Mouse (Mus musculus): ENCODE measurements at regions not wholly inside any gene's neighbourhood (a gene's known extent, or its start where the extent isn't known, plus 50 kb on each side); places are given as distances from the start of the nearest gene placed in this dataset.
"Not testable (repeated sequence)": the region's sequence is repeated elsewhere in the genome, so short reads cannot be mapped to it uniquely, and the experiment has no call there.

- peak; percentile 0 for DNase-seq
Observed at GRCm38 (mm10) chrX:79760887-79761286, 89.7 kb upstream of the Mageb16 start.

GRCm38 (mm10) chrX:79758596-79758995 lies 87.4 kb upstream of the Mageb16 start:
- DNase-seq, result not testable (repeated sequence)

All from retina, postnatal 1 day (tissue).